Mouse (Mus musculus) brain, embryonic 14.5 days (tissue): ENCODE measurements around the gene Gm27029. TPM values are rescaled to one million over a fixed set of nuclear protein-coding genes. Genes with fewer than 3 reads are reported as not detected.
"Not testable (repeated sequence)": the region's sequence is repeated elsewhere in the genome, so short reads cannot be mapped to it uniquely, and the experiment has no call there.

Experiments
- DNase-seq: peaks from one replicate; pipeline ENCODE4 v3.0.0-alpha.2; 2011; ENCODE audit warnings: low read depth
- CTCF ChIP-seq: fragments of 200-500 bp; IDR thresholded peaks from 2 replicates; pipeline ENCODE4 v1.5.1; 2012; ENCODE audit warnings: inconsistent platforms, mild to moderate bottlenecking, moderate library complexity, borderline replicate concordance; ENCODE audit not compliant: insufficient read depth, insufficient read length; ENCODE audit errors: extremely low read depth
- POLR2A ChIP-seq: fragments of 200-500 bp; IDR thresholded peaks from 2 replicates; pipeline ENCODE4 v1.6.1; 2012; ENCODE audit warnings: mild to moderate bottlenecking, inconsistent platforms, borderline replicate concordance; ENCODE audit not compliant: poor library complexity, insufficient read depth, insufficient read length, severe bottlenecking; ENCODE audit errors: extremely low read depth
- polyA plus RNA-seq: library from polyadenylated mRNA; depleted of rRNA; stranded (reverse); fragments of >200 nt; gene quantifications from 2 replicates; pipeline ENCODE4 v1.2.3, GENCODE M21; 2012

Gene Gm27029
- polyA plus RNA-seq, 1 experiment: 3.9 TPM

DNA sequence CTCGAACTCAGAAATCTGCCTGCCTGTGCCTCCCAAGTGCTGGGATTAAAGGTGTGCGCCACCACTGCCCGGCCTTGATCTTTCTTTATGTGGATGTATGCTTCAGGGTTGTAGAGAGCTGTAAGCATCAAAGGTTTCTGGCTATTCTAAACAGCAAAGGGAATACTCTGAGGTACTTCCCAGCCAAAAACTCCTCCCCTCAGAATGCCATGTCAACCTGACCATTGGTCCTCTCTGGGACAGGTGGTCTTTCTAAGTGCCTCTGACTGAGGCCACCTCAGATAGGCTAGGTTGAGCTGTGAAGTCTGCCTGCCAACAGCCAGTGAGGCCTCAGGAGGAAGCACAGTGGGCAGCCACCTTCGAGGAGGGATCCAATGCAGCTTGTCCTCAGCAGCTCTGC, 24.3 kb upstream of the Gm27029 start:
- no peak for DNase-seq
- TF ChIP-seq POLR2A (no peak), CTCF (no peak)

DNA sequence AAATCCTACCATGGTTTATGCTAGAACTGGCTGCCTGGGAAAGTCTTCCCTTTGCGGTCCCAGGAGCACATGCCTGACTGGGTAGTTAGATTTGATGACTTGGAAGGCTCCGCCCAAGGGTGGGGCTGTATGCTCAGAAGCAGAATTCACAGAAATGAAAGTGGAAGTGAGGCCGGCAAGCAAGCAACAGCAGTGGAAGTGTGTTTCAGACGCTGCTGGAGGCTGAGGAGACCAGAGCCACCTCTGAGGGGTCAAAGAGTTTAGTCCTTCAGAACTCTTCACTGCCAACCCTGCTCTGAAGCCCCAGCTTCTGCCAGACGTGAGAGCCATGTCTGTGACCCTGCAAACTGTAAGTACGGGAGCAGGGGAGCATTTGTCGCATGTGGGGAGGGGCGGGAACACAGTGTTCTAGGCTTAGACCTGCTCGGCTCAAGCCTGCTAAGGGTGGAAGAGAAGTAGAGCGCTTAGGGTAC, 23.7 kb upstream of the Gm27029 start, which contains the start of gene Ifi35:
Gene Ifi35 (plus strand): TSS at position 134 of the 473 bp plus-strand sequence.
- TF ChIP-seq POLR2A: no peak
- TF ChIP-seq CTCF: no peak
- no peak for DNase-seq

DNA sequence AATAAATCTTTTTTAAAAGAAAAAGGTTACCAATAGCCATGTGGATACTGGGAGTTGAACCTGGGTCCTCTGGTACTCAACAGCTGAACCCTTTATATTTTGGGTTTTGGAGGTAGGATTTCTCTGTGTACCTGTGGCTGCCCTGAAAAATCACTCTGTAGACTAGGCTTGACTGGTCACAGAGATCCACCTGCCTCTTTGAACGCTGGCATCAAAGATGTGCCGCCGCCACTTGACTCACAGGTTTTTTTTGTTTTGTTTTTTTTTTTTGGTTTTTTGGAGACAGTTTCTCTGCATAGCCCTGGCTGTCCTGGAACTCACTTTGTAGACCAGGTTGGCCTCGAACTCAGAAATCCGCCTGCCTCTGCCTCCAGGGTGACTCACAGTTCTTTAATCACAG, 23.2 kb upstream of the Gm27029 start:
- TF ChIP-seq POLR2A (no peak), CTCF (no peak)
- no peak for DNase-seq

DNA sequence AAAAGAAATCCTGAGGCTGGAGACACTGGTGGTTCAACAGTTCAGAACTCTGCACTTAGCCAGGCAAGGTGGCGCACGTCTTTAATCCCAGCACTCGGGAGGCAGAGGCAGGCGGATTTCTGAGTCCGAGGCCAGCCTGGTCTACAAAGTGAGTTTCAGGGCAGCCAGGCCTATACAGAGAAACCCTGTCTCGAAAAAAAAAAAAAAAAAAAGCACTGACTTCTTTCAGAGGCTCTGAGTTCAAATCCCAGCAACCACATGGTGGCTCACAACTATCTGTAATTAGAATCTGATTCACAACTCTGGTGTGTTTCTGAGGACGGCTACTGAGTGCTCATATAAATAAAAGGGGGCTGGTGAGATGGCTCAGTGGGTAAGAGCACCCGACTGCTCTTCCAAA, 22.3 kb upstream of the Gm27029 start:
- DNase-seq: not testable (repeated sequence)

DNA sequence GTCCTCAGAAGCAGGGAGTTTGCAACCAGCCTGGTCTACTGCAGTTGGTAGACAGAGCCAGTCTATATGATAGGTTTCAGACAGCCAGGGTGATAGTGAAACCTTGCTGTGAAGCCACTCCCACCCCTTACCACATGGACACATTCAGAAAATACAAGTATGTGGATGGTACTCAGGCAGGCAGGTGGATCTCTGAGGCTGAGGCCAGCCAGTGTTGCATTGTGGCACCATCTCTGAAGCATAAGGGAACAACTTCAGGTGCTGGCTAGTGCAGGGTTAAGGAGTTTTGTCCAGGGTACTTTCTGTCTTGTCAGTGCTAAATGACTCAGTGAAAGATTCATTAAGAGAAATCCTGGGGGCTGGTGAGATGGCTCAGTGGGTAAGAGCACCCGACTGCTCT, 21.7 kb upstream of the Gm27029 start:
- DNase-seq: no peak
- no peak for TF ChIP-seq POLR2A
- TF ChIP-seq CTCF: no peak

DNA sequence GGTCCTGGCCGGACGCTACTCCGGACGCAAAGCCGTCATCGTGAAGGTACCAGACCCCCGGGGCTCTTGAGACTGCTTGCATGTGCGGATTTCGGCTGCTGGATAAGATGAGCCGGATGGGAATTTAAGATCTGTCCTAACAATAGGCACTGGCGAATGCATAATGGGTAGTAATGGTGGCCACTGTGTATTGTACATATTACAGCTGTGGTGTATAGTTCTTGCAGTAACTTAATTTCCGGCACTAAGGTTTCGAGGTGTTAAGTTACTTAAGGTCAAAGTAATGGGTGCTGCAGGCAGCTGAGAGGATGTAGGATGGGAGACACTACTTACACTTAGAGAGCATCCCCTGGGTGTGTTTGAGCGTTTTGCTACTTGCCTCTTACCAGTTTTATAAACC, 18.2 kb upstream of the Gm27029 start:
- TF ChIP-seq CTCF (no peak), POLR2A (no peak)
- no peak for DNase-seq

DNA sequence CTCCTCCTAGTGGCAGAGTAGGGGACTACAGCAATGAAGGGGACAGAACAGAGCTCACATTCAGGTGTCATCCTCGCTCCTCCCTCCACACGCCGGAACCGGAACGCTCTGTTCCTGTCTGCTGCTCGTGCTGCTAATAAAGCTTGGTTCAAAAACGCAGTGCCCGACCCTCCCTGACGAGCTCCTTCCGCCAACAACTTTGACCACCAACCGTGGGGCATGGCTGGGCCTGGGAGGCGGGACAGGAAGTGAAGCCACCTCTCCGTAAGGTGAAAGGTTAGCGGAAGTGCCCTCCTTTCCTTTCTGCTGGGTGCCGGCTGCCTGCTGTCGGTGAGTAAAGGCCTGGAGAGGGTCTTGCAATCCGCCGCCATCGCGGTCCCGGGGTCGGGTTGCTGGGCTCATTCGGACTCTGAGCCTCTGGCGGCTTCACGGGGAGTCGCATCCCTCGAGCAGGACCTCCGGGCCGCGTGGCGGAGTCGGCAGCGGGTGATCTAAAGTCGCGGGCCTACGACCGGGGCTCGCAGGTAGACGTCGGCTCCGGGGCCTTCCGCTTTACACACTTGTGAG, 17.6 kb upstream of the Gm27029 start, which contains the start of gene Rpl27:
Gene Rpl27 (plus strand): TSS at position 172 of the 567 bp plus-strand sequence.
- TF ChIP-seq POLR2A (peak; percentile 66; the same call in 1 of the 2 replicates), CTCF (peak; percentile 77)
- DNase-seq: peak; percentile 100

DNA sequence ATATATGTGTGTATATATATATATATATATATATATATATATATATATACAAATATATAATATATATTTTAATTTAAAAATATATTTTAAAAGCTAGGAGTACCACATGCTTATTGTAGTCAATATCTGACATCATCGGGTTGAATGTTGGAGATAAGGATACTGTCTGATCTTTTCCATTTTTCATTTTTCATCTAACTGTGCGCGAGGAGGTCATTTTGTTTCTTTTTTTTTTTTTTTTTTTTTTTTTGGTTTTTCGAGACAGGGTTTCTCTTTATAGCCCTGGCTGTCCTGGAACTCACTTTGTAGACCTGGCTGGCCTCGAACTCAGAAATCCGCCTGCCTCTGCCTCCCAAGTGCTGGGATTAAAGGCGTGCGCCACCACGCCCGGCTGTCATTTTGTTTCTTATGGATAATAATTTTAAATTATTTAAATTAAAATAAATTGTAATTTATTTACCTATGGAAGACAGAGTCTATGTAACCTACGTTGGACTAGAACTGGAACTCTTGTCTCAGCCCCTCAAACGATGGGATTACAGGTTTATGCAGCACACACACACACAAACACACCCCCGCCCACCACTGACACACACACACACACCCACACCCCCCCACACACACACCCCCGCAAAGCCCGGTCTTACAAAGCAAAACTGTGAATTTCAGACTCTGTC, 17.0 kb upstream of the Gm27029 start:
- not testable (repeated sequence) for DNase-seq

DNA sequence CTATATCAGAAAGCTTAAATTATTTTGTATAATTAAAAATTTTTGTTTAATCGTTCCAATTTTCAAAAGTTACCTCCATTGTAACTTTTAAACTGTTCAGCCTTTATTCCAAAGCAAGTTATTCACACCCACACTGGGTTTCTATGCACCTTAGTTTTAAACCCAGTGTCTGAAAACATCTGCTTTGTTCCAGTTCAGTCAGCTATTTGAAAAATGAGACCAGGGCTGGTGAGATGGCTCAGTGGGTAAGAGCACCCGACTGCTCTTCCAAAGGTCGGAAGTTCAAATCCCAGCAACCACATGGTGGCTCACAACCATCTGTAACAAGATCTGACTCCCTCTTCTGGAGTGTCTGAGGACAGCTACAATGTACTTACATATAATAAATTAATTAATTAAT, 13.4 kb upstream of the Gm27029 start:
- DNase-seq: not testable (repeated sequence)

DNA sequence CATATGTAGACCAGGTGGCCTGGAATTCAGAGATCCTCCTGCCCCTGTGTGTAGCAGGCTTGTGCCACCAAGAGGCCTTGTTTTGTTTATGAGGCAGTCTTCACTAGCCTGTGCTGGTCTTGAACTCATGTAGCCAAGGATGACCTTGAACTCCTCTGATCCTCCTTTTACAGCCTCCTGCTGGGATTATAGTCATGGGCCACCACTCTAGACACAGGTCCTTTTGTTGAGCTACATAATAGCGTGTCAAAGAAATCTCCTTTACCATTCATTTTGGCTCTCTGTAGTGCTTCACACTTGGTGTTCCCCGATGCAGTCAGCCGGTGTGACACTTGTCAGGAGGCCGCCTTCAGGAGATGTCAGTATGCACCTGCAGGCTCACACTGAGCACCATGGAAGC, 12.3 kb upstream of the Gm27029 start:
- DNase-seq: no peak
- no peak for TF ChIP-seq POLR2A
- TF ChIP-seq CTCF: no peak

DNA sequence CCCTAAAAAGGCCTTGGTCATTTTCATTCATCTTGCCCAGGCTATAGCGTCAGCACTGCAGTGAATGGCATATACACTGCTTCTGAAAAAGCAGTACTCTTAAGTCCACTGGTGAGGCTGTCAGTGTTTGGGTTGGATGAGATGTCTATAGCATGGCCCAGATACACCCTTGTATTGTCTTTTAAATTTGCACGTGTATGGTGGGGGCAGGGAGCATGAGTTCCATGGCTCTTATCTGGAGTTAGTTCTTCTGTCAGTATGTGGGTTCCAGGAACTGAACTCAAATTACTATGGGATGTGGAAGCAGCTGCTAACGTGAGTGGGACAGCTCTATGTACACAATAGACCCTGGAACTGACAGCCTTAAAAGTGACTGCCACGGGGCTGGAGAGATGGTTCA, 11.2 kb upstream of the Gm27029 start:
- TF ChIP-seq CTCF (no peak), POLR2A (no peak)
- DNase-seq: no peak

DNA sequence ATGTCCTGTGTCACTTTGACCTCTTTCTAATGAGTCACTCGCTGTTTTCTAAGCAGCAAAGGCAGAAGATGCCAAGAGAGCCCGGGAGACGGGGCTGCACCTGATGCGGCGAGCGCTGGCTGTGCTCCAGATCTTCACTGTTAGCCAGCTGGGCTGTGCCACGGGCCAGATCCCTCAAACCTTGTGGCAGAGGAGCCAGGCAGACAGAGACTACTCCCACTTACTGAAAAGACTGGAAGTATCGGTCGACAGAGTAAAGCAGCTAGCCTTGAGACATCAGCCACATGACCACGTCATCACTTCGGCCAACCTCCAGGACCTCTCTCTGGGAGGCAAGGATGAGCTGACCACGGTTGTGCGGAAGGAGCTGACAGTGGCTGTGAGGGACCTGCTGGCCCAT, 8.8 kb upstream of the Gm27029 start:
- TF ChIP-seq CTCF: no peak
- TF ChIP-seq POLR2A: no peak
- DNase-seq: peak; percentile 26

DNA sequence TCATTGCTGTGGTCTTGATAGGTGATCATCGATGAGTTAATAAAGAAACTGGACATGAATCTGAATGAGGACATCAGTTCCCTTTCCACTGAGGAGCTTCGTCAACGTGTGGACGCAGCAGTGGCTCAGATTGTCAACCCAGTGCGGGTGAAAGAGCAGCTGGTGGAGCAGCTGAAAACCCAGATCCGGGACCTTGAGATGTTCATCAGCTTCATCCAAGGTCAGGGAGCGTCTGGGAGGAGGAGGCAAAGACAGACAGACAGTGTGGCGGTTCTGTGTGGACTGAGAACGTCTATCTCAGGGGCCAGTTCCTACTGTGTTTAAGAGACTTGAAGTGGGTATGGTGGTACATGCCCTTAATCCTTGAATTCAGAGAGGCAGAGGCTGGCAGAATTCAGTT, 6.7 kb upstream of the Gm27029 start:
- no peak for DNase-seq
- TF ChIP-seq CTCF: no peak
- TF ChIP-seq POLR2A: no peak
